Mouse (Mus musculus): Measurements from ENCODE around the gene Atp8b4.

DNA sequence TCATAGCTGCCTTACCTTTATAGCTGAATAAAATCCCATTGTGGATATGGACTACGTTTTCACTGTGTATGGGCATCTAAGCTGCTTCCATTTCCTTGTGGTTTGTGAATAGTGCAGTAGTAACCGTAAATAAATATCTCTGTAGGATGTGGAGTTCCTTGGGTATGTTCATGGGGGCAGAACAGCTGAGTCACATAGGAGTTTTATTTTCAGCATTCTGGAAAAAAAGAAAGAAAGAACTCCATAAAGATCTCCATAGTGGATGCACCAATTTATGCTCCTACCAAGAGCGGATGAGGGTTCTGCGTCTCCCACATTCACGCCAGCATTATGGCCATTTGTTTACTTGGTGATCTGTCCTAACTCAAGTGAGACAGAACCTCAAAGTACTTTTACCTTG lies 41.7 kb upstream of the Atp8b4 start:
- no peak for TF ChIP-seq CTCF (IDR thresholded peaks at IDR 0.05; ENCODE audit: insufficient read depth, low read length)
- TF ChIP-seq POLR2A (IDR thresholded peaks at IDR 0.05; ENCODE audit: borderline replicate concordance, extremely low read depth, low read depth, low read length), result no peak
